Mouse (Mus musculus) c-Kit-positive CD71-positive TER-119-positive erythroid progenitor cells, embryonic 14.5 days (primary cell): ENCODE measurements around the gene Gramd1b.

Experiments used
- DNase-seq: peaks from one replicate; pipeline ENCODE4 v3.0.0-alpha.2; 2013; ENCODE audit warnings: low spot score

The Gramd1b gene

DNA sequence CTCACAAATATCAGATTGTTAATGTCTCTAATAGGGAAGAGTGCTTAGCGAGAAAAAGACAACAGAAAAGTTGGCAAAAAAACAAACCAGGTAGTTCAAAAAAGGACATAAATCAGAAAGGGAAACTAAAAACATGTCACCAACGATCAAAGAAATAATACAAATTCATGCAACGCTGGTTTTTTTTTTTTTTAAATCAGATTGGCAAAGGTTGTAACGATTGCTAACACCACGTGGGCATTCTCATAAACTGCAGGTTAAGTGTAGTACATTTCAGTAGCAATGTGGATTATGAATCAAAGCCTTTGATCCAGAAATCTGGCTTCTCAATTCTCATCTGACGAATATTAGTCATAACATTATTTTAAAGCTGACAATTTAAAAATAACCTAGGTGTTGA is 169.2 kb downstream of the Gramd1b start:
- DNase-seq = no peak

DNA sequence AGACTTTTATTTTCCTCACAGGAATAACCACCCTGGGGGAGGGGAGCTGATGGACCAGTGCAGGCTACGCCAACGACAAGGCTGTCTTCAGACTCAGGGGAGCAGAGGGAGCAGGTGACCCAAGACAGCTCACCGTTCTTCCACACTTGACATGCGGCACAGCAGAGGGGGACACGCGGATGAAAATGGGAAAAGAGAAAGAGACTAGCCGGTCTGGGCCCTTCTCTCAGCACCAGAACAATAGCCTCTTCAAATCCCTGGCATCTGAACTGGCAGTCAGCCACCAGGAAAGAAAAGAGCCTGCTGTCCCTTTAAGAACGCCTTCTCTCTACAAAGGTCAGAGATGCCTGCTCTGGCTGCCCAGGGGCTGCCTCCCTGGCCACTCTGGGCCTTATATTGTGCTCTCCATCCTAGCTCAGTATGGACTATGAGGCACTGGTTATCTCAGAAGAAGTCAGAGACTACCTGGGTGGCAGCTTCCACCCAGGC is 172.7 kb downstream of the Gramd1b start:
- no peak for DNase-seq

DNA sequence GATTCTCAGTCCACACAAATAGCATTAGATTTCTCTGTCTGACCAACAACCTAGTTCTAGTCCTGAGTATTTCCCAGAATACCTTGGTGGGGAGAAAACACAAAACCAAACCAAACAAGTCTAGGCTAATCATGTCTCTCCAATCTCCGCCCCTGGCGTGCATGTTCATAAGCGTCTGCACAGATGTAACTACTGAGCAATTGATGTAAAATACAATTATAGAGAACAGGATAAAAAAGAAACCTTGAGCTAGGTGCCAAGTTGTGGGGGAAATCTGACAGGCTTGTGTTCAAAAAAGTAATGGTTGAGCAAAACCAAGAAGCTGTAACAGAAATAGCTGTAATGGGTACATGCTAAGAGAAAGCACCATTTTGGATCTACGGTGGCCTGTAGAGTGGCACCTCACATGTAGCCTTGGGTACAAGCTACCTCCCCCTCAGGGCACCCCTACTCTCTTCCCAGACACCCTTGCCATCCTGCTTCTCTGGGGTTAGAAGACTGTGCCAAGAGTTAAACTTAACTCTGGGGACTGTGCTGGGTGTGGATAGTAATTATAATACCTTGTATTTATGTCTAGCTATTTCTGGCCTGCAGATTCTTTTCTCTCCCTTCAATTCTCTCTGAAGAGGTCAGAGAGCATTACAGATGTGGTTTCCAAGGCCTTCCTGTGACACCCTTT is 174.3 kb downstream of the Gramd1b start:
- DNase-seq = no peak

DNA sequence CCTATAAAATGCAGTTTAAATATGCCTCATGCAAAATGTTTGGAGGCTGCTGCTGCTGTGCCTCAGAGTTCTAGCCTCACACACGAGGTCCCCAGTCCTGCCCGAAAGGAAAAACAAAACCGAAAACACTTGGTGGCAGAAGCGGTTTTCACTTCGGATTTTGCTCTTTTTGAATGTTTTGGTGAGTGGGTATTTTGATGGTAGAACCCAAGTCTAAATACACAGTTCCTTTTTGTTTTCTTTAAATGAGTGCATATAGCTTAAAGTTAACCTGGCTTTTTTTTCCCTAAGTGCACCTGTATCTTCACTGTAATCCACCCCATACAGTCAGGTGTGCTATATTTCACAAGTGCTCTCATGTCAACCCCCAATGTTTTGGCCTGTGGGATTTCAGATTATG is 174.8 kb downstream of the Gramd1b start:
- no peak for DNase-seq

DNA sequence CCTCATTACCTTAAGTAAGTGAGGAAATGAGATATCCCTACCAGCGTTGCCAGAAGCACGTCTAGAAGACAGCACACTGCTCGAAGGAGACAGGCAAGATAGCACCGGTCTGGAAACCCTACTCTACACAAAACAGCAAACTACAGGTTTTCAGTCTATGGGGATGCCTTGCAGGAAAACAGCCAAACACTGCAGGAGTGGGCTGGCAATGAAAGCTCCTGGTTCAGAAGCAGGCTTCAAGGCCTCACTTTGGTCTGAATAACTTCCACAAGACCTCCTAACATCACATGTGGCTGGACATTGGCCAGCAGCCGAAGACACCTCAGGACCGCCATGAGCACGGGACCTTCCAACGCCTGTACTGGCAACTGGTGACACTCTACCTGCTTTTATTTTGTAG is 175.8 kb downstream of the Gramd1b start:
- DNase-seq = no peak

DNA sequence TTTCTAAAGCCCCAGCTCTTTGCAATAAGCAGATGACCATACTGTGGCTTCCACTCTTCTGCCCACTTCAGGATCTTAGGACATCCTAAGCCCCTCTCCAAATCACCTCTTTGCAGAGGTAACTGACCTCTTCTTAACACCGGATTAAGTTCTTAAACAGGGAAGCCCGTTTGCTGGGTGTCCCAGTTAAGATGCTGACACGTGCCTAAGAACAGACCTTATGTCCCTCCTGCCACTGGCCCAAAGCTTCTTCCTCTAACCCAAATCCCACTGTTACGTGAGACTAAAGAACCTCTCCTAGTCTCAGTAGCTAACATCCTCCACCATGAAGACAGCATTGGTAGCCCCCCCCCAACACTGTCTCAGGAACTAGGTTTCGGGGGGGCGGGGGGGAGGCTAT is 177.6 kb downstream of the Gramd1b start:
- DNase-seq = no peak

DNA sequence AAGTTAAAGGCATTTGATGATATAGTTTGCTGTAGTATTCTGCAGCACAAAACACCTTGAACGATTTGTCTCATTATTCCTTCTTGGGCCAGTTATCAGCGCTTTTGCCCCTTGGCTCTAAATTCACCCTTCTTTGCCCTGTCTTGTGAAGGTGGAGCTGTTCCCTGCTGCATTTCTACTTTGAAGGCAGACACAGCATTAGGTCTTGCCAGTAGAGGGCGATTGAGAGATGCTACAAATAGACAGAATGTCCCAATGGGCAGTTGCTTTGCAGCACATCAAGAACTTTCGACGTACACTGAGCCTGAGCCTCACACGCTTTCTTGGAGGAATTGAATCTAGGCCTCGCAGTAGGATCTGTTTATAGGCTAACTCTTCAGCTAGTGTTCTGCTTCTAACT is 180.5 kb downstream of the Gramd1b start:
- no peak for DNase-seq

DNA sequence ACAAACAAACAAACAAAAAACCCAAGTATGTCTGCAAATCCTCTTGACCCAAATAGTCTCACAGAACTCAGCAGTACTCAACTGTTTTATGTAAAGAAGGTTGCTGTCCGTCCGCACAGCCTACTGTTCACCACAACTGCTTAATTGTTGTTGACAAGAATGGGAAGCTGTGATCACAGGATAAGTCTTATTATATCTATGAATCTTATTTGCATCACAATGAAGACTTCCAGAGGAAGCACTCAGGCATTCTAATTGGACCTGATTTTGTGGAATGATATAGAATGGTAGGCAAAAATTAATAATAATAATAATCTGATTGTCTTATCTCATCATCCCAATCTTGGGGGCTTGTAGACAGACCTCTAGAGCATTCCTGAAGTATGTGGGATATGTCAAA is 181.1 kb downstream of the Gramd1b start:
- DNase-seq = no peak

DNA sequence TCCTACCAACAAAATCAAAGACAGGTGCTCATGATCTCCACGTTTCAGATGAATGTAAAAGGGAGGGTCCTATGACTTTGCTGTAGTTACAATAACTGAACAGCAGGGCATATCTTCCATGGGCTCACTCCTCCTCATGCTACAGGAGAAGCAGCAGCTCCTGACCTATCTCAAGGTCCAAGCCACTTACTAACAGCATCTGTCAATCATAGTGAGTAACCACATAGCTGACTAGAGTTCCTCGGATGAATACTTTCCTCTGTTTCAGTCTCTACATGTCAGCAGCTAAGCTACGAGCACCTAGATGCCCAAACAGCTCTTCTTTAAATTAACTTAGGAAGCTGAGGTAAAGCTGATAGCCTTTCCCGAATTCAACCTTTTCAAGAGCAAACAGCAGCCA is 181.6 kb downstream of the Gramd1b start:
- no peak for DNase-seq

DNA sequence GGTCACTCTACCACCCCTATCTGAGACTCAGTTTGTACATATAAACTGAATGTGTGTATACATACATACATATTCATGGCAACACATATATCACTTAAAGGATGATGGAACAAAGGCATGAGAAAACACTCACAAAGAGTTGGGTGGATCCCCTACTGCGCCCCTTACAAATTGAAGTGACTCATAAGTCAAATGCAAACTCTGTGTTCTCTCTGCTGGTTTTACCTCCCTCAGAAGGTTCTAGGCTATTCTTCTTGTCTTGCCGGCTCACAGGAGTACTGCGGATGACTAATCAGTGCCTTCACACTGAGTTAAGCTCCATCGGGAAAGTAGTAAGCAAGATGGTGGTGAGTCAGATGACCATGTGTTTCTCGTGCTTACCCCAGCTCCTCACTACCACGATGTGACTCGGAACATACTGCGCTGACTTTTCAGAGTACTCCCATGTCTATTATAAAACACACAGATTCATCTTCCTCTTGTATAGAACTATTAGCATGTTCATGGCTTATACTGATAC is 182.4 kb downstream of the Gramd1b start:
- DNase-seq = no peak

DNA sequence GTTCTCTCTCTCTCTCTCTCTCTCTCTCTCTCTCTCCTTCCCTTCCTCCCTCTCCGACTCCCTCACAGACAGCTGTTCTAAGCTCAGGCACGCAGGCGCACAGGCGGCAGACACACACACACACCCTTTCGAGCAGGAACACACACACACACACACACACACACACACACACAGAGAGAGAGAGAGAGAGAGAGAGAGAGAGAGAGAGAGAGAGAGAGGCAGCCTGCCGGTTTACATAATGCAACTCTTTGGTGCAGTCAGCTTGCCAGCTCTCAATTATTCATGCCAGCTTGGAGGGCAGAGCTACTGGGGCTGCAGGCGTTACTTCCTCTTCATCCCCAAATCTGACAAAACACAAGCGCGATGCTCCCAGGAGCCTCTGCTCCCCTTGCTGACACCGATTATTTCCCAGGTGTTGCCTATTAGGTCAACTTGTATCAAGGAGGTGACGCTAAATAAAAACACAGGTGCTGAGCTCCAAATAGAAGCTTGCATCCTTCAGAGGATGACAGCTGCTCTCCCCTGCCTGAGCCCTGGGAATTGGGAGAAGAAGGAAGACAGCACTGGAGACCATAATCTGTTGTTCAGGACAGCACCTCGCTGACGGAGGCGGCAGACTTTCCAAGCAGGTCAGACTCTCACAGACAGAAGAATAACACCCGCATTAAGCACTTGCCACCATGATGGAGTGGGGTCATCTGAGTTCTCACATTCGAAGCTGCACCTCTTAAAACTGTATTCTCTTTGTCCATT is 184.8 kb downstream of the Gramd1b start:
- no peak for DNase-seq

DNA sequence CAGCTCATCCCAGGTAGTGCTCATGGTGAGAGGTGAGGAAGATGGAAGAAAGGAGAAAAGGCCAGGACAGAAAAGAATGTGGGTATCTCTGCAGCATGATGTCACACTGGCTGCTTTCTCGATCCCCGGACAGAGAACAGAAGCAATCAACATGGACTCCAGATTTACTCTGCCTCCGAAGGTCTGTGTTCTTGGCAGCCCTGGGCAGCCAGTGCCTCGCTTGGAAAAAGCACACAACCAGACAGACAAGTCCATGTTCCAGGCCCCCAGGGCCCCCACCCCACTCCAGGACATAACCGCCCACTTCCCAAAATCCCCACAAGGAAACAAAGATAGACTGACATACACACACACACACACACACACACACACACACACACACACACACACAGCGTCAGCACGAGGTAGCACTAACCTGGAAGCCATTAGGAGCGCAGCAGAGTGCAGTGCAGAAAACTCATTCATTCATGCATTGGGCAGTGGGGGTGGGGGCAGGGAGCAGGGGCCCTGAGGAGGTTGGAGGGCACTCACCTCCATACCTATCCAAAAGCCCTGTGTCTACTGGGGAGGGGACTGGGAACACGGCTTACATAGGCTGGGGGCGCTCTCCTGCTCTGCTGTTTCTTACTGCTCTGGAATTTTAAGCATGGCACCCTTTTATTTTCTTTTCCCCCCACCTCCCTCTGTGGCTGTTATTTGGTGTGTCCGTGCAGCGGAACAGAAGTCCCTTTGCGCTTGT is 185.5 kb downstream of the Gramd1b start:
- DNase-seq = no peak

DNA sequence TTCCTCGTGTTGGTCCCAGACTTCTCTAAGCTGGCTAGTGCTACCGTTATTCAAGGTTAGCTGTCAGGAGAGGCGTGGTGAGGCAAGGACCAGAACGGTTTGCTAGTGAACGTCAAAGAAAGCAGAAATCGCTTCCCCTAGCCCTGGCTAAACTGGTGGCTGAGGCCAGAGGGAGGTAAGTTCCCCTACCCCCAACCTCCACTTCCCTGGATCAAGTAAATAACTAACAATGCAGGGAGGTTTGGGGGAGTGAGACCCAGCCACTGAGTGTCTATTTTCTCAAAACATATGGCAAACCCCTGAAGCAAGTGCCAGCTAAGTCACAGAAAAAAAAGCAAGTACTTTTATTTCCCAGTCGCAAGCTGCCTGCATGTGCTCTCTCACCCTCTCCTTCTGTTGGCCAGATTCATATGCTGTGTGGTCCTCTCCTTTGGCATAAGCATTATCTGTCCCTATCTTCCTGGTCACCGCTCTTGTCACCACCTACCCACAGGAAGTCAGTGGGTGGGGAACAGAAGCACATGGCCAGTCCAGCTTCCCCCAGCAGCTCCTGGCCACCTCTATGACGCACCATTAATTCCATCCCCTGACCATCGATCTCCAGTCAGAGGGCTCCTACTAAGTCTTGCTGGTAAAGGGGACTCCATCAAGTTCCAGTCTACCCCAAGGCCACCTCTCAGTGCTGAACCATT is 186.2 kb downstream of the Gramd1b start:
- no peak for DNase-seq

DNA sequence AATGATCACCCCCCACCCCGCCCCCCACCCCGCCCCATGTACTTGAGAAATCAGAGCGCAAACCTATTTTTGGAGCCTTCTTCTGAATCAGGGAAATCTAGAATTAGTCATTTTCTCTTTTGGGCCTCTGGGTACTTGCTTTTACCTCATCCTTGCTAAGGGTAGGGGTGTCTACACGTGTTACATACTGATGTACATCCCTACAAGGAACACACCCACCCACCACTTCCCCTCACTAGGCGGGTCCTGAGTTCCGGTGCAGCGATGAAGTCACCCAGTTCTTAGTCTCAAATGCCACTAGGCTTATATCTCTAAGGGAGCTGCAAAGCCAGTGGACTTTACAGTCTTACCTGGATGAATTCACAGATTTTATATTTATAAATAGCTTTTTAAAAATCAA is 187.4 kb downstream of the Gramd1b start:
- DNase-seq = no peak

DNA sequence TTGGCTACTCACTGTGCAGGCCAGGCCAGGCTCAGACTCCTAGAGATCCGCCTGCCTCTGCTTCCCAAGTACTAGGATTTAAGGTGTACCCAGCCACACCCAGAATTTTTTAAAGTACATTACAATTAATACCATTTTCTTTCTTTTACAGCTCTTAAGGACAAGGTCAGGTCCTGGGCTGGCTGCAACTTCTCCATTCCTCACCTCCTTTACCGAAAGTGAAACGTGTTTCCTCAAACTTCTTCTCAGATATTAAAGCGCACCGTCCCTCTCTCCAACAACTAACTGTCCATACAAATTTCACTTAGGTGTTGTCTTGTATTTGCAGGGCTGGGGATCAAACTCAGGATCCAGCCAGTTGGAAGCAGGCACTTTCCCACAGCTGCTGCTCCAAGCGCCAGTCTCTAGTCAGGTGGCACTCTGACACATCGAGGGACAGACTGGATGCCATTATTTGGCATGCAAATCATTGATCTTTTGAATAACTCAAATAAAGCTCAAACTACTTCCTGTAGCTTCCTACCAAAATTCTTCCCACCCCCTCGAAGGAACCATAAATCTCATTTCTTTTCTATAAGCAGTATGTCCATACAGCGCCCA is 188.0 kb downstream of the Gramd1b start:
- DNase-seq = no peak

DNA sequence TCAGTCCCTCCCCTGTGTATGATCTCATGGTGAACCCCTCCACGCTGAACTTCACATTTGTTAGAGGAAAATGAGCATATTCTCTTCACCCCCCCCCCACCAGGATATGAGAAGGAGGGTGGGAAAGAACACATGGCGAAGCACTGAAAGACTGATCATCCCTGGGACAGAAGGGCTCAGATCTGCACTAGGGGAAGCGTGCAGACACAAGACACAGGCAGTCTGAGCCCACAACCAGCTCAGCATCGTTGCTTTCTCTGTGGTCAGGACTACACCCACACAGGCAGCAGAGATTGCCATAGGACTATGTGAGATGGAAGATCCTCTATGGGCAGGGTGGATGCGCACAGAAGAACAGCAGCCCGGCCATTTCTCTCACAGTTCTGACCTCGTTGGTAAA is 189.1 kb downstream of the Gramd1b start:
- DNase-seq = no peak

DNA sequence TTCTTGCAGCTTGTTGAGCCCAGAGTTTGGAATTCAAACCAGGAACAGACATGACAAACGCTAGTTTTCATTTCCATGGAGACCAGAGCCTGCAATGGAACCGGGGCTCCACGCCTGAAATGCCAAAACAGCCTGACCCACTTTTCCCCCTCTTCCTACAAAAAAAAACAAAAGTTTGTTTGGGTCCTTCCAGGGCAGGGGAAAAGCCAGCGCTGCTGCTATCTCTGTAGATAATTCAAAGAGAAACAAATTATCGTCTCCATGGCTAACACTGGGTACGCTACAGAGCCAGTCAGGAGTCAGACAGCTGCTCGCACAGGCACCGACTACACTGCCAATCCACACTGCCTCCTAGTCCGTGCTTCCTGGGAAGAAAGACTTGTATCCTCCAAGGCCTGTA is 191.6 kb downstream of the Gramd1b start:
- DNase-seq = no peak

DNA sequence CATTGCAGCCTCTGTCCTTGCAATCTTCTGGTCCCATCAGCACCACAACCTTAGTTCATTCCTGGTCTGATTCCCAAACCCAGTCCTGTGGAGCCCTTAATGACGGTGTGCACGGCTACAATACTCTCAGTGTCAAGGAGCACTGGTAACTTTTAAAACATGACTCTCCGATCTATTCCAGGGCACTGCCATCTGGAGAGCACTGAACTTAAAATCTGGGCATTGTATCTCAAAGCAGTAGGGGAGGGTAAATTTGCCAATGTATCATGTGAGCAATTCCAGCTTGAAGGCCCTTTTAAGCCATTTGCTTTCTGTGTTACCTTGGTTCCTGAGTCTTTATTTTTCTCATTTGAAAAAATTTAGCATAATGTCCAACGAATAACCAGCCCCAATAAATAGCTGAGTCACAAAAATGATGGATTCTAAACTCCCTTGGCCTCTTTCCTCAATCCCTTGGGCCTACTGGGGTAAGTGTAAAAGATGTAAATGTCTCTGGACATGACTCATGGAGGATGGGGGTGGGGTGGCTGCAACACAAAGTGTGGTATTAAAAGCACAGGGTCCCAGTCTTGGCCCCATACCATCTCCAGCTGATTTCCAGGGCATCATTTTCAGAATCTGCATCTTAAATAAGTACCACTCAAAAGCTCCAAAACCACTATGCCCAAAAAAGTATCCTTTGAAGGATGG is 193.9 kb downstream of the Gramd1b start:
- DNase-seq = no peak

DNA sequence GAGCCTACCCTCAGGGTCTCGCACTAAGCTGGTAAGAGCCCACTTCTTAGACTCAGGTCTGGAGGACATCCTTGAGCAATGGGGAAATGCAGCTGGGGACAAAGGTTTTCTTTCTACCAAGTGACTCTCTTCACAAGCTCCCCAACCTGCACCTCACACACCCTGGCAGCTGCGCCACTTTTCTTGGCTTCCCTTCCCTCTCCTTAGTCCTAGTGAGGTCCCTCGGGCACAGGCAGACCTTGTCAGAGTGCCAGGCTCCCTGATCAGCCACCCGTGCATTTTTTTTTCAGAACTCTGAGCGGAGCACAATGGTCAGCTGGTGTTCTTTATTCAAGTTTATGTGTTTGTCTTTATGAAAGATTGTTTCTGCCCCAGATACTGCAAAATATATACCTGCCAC is 194.5 kb downstream of the Gramd1b start:
- no peak for DNase-seq

DNA sequence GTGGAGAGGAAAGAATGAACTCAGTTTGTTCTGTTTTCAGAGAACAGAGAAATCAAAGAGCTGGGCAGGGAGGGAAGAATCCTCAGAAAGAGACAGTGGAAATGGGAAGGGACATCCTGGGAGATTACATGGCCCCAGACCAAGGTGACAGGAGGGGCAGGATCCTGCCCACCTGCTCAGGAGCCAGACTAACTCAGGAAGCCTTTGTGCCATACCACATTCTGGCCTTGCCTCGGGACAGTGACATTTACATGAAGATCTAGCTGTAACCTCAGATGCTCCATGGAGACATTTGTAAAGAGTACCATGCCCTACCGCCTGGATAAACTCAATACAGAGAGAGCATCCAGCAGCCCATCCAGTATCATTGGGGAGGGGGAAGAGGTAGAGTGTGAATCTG is 196.6 kb downstream of the Gramd1b start:
- no peak for DNase-seq
